Mouse (Mus musculus) ZHBTc4 (cell line): Measurements from ENCODE around the gene Paqr4.

Source experiments
- DNase-seq: peaks from one replicate; pipeline ENCODE4 v3.0.0-alpha.2; 2011; ENCODE audit warnings: low read depth, low spot score

The Paqr4 gene

GRCm38 (mm10) chr17:23749400-23750191, 8.9 kb upstream of the Paqr4 start:
- DNase-seq = no peak

DNA sequence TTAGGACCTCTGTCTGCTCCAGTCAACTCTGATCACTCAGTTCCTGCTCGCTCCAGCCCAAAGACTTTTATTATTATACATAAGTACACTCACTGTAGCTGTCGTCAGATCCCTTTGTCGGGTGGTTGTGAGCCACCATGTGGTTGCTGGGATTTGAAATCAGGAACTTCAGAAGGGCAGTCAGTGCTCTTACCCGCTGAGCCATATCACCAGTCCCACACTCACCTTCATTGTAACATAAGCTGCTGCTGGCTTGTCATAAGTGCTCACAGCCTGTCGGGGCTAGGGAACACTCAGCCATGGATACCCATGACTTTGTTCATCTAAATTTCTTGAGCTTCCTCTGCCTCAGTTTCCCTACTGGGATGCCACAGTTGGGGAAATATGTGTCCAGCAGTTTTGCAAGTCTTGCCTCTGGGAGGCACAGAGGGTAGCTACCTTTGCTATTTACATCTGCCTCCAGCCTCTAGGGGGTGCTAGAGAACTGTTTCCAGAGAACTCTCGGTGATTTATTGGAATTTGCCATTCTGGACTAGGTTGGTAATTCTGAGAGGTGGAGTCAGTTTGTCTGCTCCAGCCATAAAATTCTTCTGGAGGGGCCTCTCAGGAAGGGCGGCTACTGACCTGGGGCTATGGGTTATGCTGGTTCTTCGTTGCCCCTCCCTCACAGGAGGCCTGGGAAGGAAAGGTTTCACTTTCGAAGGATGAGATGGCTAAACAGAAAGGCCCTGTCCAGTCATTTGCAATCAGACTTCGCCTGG, 8.1 kb upstream of the Paqr4 start:
- DNase-seq = peak; percentile 92

DNA sequence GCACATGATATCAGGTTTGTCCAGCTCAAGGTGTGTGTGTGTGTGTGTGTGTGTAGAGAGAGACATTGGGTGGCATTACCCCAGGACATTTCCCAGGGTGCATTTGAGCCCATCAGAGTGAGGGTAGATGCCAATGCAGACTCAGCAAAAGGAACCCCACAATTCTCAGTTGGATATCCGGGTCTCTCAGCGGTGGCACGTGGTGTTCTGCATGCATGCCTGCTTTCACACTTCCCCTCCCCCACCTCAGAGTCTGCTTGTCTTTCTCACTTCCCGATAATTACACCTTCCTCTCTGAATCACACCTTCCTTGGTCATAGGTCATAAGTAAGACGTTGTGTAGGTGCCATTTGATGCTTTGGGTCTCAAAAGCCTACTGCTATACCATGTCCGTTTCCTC, 7.4 kb upstream of the Paqr4 start:
- DNase-seq = no peak

DNA sequence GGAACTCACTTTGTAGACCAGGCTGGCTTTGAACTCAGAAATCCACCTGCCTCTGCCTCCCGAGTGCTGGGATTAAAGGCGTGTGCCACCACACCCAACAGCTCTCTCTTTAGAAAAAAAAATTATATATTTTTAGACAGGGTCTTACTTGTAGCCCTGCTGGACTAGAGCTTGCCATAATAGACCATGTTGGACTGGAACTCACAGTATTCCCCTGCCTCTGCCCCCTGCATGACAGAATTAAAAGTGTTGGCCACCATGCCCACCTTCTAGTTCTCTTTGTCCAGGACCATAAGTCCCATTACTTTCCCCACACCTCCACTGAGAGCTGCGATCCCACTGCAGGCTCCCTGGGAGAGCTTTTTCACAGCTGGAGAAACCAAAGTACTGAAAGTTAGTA, 6.8 kb upstream of the Paqr4 start:
- no peak for DNase-seq

DNA sequence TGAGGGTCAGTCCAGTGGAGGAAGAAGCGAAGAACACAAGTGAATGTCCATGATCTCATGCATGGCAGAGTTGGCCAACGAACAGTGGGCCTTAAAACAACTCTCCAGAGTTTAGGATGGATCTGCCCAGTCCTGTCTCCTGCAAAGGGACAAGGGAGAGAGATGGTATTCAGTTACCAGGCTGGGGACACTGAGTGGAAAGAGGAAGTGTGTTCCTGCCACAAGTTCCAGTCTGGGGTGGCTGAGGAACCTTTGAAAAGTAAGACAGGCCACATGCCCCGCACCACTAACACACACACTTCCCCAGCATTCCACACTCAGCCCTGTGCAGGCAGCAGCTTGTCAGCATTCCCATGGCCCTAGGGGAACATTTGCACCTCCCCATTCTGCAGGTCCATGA, 6.1 kb upstream of the Paqr4 start:
- no peak for DNase-seq

GRCm38 (mm10) chr17:23746311-23746710, 5.6 kb upstream of the Paqr4 start:
- peak; percentile 60 for DNase-seq

DNA sequence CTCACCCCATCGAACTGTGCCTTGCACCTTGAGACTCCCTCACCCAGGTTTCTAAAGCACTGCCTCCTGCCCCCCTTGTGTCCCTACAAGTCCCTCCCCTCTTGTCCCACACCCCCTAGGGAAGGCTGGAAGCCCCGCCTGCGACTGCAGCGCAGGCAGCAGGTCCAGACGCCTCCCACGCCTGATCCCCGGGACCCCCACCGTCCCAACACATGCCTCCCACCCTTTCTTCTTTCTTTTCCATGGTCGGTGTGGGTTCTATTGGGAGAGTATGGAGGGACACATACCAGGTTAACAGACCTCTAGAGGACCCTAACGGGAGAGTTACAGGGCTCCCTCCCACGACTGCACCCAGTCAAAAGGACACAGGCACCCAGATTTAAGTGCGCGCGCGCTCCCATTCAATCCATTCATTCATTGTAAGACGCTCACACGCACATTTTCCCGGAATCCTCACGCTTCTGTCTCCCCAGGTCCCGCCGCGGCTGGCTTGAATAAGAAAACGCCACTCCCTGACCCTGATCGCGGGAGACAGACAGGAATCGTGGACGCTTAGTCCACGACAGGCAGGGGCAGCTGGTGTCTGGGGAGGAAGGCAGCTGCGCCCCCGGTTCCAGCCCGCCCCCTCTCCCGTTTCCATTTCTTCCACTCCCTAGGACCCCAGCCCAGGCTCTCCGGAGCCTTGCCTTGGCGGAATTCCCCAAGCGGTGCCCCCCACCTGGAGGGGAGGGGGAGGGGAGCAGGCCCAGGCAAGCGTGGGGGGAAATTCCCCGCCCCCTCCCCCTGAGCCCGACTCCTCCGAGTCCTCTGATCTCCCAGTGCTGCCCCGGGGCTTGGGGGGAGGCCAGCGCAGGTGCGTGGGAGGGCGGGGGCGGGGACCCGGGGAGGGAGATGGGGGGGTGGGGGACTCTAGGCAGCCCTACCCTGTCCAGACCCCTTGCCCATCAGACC, 4.9 kb upstream of the Paqr4 start, which contains the start of gene Kremen2:
Kremen2 (minus strand) TSS at position 533 of the 951 bp plus-strand sequence.
- DNase-seq = no peak

GRCm38 (mm10) chr17:23744651-23745050, 4.0 kb upstream of the Paqr4 start:
- DNase-seq = no peak

- no peak for DNase-seq
These were observed 3.4 kb upstream of the Paqr4 start for GRCm38 (mm10) chr17:23744076-23744475.

DNA sequence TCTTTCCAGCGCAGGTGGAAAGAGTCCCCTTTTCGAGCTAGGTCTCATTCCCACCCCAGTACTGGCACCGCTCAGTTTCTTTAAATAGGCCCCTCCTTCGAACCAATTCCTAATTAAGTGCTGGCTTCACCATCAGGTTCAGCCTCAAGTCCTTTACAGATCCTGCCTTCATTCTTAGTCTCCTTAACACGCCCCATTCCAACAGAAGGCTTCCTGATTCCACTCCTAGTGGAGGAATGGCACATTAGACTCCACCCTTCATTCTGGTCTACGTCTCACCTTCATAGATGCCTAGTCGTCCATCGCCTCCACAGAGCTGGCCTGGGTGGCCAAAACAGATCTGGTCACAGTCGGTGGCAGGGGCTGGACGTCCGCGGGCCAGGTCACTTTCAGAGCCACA, 2.3 kb upstream of the Paqr4 start:
- DNase-seq = peak; percentile 69

- peak; percentile 75 for DNase-seq
These were observed 1.6 kb upstream of the Paqr4 start for GRCm38 (mm10) chr17:23742210-23742793.

DNA sequence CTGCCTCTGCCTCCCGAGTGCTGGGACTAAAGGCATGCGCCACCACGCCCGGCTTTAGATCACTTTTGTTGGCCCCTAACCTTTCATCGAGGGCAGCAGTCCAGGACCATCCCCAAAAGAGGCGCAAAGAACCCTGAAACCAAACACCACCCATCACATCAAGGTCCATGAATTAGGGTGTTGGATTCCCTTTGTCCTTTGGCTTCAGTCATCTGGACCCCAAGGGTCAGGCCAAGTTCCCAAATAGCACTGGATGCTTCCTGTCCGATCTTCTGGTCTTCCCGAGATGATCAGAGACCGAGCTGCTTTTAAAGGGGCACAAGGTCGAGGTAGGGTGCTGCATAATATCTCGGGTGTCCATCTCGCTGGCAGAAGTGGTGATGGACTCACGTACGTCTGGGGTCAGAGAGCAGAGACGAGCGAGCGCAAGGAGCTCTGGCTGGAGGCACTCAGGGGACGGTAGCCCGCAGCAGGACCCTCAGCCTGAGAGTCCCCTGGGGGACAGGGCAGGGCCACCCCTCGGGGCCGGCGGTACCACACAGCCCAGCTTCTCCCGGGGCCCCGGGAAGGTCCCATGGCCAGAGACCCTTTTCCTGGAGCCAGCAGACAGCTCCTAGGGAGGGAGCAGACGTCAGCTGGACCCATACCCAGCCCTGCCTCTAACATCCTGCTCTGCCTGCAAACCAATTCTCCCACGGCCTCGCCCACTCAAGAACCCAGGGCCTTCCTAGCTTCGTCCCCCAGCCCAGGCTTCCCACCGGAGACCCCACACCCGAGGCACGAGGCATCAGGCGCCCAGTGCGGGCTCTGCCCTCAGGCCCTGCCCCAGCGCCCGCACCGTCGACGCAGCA, 917 bp upstream of the Paqr4 start:
- no peak for DNase-seq

GRCm38 (mm10) chr17:23740136-23740584, 507 bp downstream of the Paqr4 start:
- peak; percentile 92 for DNase-seq

- no peak for DNase-seq
These were observed 1.2 kb downstream of the Paqr4 start for GRCm38 (mm10) chr17:23739202-23740135.

DNA sequence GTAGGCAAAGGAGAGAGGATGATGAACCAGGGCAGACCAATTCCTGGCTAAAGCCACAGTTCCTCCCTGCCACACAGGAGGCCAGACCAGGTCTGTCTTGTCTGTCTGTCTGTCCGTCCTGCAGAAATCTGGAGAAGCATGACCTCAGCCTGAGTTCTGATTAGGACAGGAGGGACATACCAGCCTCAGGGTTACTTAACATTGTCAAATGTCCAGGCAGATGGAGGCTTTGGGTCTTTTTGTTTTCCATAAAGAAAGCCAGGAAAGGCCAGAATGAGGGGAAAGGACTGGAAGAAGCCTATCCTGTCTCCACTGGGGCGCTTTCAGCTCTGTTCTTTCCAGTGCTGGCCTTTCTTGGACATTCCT, 1.8 kb downstream of the Paqr4 start:
- no peak for DNase-seq

GRCm38 (mm10) chr17:23737493-23738445, 2.9 kb downstream of the Paqr4 start:
- DNase-seq = no peak

- no peak for DNase-seq
These were observed 6.3 kb downstream of the Paqr4 start for GRCm38 (mm10) chr17:23734341-23734740.

GRCm38 (mm10) chr17:23730441-23730840, 10.2 kb downstream of the Paqr4 start:
- no peak for DNase-seq
